Mouse (Mus musculus): ENCODE data around the gene Arhgap15.

DNA sequence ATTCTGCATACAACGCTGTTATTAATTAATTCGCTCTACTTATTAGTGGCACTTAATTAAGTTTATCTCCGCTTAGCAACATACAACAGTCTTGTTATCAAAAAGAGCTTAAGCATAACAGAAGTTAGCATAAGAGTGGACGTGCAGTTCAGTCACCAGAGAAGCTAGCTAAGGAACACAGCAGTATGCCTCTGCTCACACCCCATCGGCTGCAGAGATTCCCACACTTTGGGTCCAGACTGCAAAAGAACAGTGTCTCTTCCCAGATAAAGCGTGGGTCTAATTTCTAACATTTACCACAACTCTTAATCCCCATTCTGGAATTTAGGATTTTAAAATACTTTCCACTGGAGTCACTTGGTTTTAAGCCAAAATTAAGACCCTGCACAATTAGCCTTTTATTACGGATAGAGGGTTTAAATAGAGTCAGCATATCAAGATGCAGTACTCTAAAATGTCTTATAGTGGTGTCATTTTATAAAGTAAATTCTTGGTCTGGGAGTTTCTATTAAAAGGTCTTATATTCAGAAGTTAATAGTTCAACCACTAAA is 400.0 kb downstream of the Arhgap15 start:
- TF ChIP-seq POLR2A (IDR thresholded peaks at IDR 0.05; ENCODE audit: extremely low read depth, insufficient read depth, low read length) (no peak), CTCF (IDR thresholded peaks at IDR 0.05; ENCODE audit: low read depth, low read length) (no peak)
